Mouse (Mus musculus) midbrain, embryonic 14.5 days (tissue): ENCODE measurements around the gene Dmpk. TPM values are rescaled to one million over a fixed set of nuclear protein-coding genes. Genes with fewer than 3 reads are reported as not detected.
A peak's percentile ranks its signal among the peaks of the same experiment; 100 is the strongest.

Source experiments
- ATAC-seq: fragments of 200-750 bp; cut with Nextera tagmentation; 2 replicates; pipeline ENCODE4 v1.8.0; 2017; ENCODE audit warnings: moderate number of reproducible peaks, moderate library complexity; ENCODE audit not compliant: low FRiP score, low TSS enrichment
- DNase-seq: peaks from one replicate; pipeline ENCODE4 v3.0.0-alpha.2; 2015
- H3K27ac ChIP-seq: fragments of 300-500 bp; sonication (generic); replicated peaks from 2 replicates; pipeline ENCODE4 v1.5.1; 2014; ENCODE audit warnings: mild to moderate bottlenecking, low read depth, low read length, moderate library complexity
- H3K27me3 ChIP-seq: fragments of 300-500 bp; sonication (generic); 2 replicates; pipeline ENCODE4 v1.6.1; 2014; ENCODE audit warnings: low read length, control low read depth, mixed read lengths; ENCODE audit not compliant: control insufficient read depth, insufficient read depth
- H3K36me3 ChIP-seq: fragments of 300-500 bp; sonication (generic); 2 replicates; pipeline ENCODE4 v1.6.1; 2014; ENCODE audit warnings: low read length, control low read depth; ENCODE audit not compliant: control insufficient read depth, insufficient read depth
- H3K4me1 ChIP-seq: fragments of 300-500 bp; sonication (generic); 2 replicates; pipeline ENCODE4 v1.6.1; 2014; ENCODE audit warnings: mild to moderate bottlenecking, antibody characterized with exemption, low read length, control low read depth; ENCODE audit not compliant: control insufficient read depth, insufficient read depth
- H3K4me2 ChIP-seq: fragments of 300-500 bp; sonication (generic); 2 replicates; pipeline ENCODE4 v1.6.1; 2014; ENCODE audit warnings: mild to moderate bottlenecking, low read length, moderate library complexity
- H3K4me3 ChIP-seq: fragments of 300-500 bp; sonication (generic); replicated peaks from 2 replicates; pipeline ENCODE4 v1.5.1; 2014; ENCODE audit warnings: low read depth, low read length
- H3K9ac ChIP-seq: fragments of 300-500 bp; sonication (generic); replicated peaks from 2 replicates; pipeline ENCODE4 v1.6.1; 2014; ENCODE audit warnings: mild to moderate bottlenecking, low read length, moderate library complexity
- H3K9me3 ChIP-seq: fragments of 300-500 bp; sonication (generic); 2 replicates; pipeline ENCODE4 v1.6.1; 2016; ENCODE audit warnings: low read length, control low read depth, mixed read lengths; ENCODE audit not compliant: control insufficient read depth
- WGBS: fragments of 180-500 bp; shearing (Covaris S2); extraction: QIAGEN DNeasy Blood & Tissue Kit; methylation state at CpG from one replicate; pipeline ENCODE4 v1.1.7; 2014; 5-methylcytosine and 5-hydroxymethylcytosine counted together
- polyA plus RNA-seq: library from polyadenylated mRNA; unstranded; fragments of >200 nt; fragmentation: Nextera tagmentation; extraction: Ambion mirVana; gene quantifications from 2 replicates; pipeline ENCODE4 v1.2.1, GENCODE M21; 2014

Dmpk gene
- polyA plus RNA-seq, 1 experiment from 2014 or later = 9.8 TPM

DNA sequence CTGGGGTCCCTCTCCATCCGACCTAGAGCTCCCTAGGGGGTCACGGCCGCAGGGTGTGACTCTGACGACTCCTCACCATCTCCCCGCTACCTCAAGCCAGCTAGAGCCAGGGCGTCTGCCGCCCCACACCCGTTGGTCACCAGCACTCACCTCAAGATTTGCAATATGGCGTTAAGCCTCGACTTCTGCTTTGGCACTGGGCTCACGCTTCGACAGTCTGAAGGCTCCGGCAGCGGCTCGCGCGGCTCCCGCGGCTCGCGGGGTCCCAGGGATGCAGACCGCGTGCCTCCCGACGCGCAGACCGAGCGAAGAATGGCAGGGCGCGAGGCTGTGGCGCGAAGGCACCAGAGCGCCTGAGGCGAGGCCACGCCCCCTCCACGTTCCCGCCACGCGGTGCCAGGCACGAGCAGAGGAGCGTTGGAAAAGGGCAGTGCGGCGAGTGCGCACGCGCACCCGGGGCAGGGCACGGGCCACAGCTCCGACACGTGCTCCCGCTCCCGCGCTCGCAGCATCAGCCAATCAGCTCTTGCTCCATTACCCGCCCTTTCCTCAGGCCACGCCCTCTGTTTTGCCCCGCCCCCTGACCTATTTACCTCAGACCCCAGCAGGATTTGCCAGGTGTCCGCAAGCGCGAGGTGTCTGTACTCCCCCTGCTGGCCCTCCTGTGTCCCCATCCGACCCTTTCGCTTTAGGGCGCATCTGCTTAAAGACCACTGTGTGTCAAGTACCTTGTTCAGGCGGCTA, 34.6 kb downstream of the Dmpk start, which contains the start of gene Gm4969:
Gm4969 (minus strand) TSS at position 341 of the 744 bp plus-strand sequence.
- no peak within 1 kb of the TSS for H3K9ac ChIP-seq
- 23% methylated on average over 61 of the region's 64 CpGs for WGBS
- no peaks in the 10 kb centered on the region for H3K36me3 ChIP-seq
- H3K4me2 ChIP-seq = peak within 1 kb of the TSS; percentile 49
- DNase-seq (peak; percentile 84), ATAC-seq (peak; percentile 48)
- no peaks in the 10 kb centered on the region for H3K27me3 ChIP-seq
- no peaks in the 10 kb centered on the region for H3K9me3 ChIP-seq
- H3K27ac ChIP-seq = no peak within 1 kb of the TSS
- H3K4me1 ChIP-seq = peaks cover 6% of the 10 kb centered on the region
- peak within 1 kb of the TSS; percentile 30 for H3K4me3 ChIP-seq

DNA sequence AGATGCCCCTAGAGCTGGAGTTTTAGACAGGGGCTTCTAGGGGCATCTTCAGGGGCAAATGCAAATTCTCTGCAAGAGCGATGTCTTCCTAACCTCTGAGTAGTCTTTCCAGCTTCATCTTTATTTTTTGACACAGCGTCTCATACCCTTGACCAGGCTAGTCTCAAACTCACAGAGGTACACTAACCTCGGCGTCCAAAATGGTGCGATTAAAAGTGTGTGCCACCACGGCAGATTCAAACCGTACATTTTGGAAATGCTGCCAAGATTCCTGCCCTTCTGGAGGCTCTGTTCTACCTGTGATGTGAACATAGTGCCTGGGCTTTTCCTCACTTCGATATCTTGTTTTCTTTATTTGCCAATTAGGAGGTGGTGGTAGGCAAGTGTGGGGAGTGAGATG, 35.4 kb downstream of the Dmpk start:
- Histone ChIP-seq H3K4me2 (no peak overlapping the region), H3K36me3 (no peaks in the 10 kb centered on the region), H3K4me1 (peaks cover 6% of the 10 kb centered on the region), H3K9ac (no peak overlapping the region), H3K27me3 (no peaks in the 10 kb centered on the region), H3K9me3 (no peaks in the 10 kb centered on the region), H3K27ac (no peak overlapping the region), H3K4me3 (no peak overlapping the region)
- 91% methylated on average over 8 of the region's 8 CpGs for WGBS
- peak; percentile 9; the same call in 1 of the 2 replicates for ATAC-seq
- no peak for DNase-seq

DNA sequence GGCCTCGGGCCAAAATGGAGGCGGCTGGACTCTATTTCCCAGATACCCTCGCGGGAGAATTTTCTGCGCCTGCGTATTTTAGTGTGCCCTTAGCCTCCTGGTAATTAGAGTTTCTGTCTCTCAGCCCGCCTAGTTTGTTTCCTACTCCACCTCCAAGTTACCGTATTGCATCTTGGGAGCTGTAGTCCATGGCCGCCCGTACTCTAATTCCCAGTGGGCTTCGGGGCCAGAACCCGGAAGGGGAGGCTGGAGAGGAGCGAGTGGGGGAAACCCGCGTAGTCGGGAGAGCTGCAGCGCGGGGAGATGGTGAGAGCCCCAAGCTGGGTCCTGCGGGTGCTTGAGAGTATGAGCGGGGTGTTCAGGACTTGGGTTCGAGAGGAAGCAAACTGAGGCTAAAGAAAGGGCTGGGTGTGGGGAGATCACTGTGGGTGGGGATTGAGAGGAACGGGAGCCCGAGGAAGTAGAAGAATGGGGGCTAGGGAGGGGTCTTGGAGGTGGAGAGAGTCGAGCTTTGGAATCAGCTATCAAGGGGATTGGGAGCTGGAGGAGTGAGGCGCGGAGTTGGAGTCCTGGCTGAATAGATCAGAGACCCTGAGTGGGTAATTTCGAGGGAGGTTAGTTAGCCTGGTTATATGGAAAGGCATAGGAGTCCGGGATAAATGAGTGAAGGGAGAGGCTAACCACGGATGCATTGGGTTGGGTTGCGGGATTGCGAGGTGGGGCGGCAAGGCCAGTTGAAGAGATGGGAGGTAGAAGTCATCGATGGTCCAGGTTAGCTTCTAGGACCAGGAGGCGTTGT, 36.2 kb downstream of the Dmpk start, which contains the start of gene Fbxo46:
Fbxo46 (plus strand) TSS at position 229 of the 799 bp plus-strand sequence.
- 3% methylated on average over 34 of the region's 34 CpGs for WGBS
- Histone ChIP-seq H3K9me3 (no peaks in the 10 kb centered on the region), H3K4me2 (peak within 1 kb of the TSS; percentile 85), H3K36me3 (no peaks in the 10 kb centered on the region), H3K4me3 (peak within 1 kb of the TSS; percentile 60), H3K9ac (peak within 1 kb of the TSS; percentile 73), H3K4me1 (peaks cover 6% of the 10 kb centered on the region), H3K27ac (peak within 1 kb of the TSS; percentile 53; the same call in 1 of the 2 replicates), H3K27me3 (no peaks in the 10 kb centered on the region)
- DNase-seq = peak; percentile 98
- peak; percentile 94 for ATAC-seq

DNA sequence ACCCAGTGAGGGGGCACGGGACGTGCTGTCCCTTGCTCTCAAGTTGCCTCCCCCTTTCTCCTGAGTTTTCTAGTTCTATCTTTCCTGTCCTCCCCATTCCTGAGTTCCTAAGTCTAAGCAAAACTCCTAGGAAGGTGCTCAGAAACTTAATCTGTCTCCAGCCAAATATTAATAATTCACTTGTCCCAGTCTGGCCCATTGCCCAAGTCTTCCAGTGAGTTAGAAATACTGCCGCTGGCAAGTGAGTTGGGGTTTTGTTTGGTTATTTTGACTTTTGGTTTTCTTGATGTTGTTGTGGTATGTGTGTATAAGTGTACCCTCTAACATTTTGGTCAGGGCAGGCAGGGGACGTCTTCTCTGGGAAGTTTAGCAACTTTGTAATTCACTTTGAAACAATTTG, 38.0 kb downstream of the Dmpk start:
- H3K4me3 ChIP-seq = no peak overlapping the region
- peaks cover 6% of the 10 kb centered on the region for H3K4me1 ChIP-seq
- no peak for DNase-seq
- no peak overlapping the region for H3K9ac ChIP-seq
- no peaks in the 10 kb centered on the region for H3K9me3 ChIP-seq
- H3K27ac ChIP-seq = no peak overlapping the region
- ATAC-seq = no peak
- peaks cover 4% of the 10 kb centered on the region; the same call in 1 of the 2 replicates for H3K36me3 ChIP-seq
- H3K4me2 ChIP-seq = no peak overlapping the region
- H3K27me3 ChIP-seq = no peaks in the 10 kb centered on the region
- 93% methylated on average over 4 of the region's 4 CpGs for WGBS

DNA sequence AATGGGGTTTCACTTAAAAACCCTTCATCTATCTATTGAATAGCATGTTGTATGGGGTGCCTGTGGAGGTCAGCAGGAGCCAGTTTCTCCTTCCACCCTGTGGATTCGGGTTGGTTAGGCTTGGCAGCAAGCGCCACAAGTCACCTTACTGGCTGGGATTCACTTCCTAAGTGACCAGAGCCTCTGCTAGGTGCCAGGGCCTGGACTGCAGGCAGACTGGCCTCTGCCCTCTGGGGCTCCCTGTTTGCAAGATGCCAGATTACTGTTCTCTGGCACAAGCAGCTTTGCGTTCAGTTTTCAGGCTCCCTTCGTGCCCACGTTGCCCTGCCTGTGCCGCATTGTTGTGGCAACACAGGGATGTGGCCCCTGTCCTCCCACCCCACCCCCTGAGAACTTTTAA, 41.1 kb downstream of the Dmpk start:
- no peaks in the 10 kb centered on the region for H3K9me3 ChIP-seq
- H3K36me3 ChIP-seq = peaks cover 5% of the 10 kb centered on the region; the same call in 1 of the 2 replicates
- 91% methylated on average over 6 of the region's 6 CpGs for WGBS
- H3K4me2 ChIP-seq = no peak overlapping the region
- no peak for DNase-seq
- H3K27me3 ChIP-seq = no peaks in the 10 kb centered on the region
- peaks cover 6% of the 10 kb centered on the region for H3K4me1 ChIP-seq
- no peak overlapping the region for H3K4me3 ChIP-seq
- H3K9ac ChIP-seq = no peak overlapping the region
- no peak for ATAC-seq
- no peak overlapping the region for H3K27ac ChIP-seq

DNA sequence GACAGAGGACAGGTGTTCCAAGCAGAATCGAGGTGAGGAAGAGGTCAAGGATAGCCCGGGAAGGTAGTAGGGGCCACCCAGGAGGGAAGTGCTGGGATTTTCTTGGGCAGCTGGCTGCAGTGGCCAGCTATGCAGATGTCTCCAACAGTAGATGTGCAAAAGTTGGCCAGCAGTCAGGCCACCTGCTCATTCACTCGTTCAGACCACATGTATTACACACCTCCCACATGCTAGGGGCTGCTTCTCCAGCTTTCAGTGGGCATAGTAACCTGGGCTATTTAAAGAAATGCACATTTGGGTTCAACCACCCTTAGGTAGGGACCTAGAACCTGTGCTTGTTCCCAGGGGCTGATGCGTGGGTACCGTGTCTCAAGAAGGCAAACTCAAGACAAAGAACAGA, 44.1 kb downstream of the Dmpk start:
- H3K4me2 ChIP-seq = no peak overlapping the region
- H3K36me3 ChIP-seq = peaks cover 5% of the 10 kb centered on the region; the same call in 1 of the 2 replicates
- no peak for DNase-seq
- no peak for ATAC-seq
- peaks cover 9% of the 10 kb centered on the region; the same call in 1 of the 2 replicates for H3K4me1 ChIP-seq
- WGBS = 98% methylated on average over 5 of the region's 5 CpGs
- no peak overlapping the region for H3K4me3 ChIP-seq
- no peaks in the 10 kb centered on the region for H3K9me3 ChIP-seq
- H3K27me3 ChIP-seq = no peaks in the 10 kb centered on the region
- no peak overlapping the region for H3K27ac ChIP-seq
- no peak overlapping the region for H3K9ac ChIP-seq

DNA sequence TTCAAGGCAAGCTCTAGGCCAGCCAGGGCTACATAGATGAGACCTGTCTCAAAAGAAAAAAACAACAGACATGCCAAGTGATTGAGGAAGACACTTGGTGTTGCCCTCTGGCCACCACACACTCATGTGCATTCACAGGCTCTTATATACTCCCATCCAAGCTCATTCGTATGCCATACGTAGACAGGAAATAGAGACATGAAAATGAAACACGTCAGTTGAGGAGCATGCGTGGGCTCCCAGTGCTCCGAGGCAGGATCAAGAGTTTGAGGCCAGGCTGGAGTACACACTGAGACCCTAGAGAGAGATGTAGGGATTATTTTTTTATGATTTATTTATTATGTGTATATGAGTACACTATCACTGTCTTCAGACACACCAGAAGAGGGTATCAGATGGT, 45.7 kb downstream of the Dmpk start:
- Histone ChIP-seq H3K27ac (no peak overlapping the region), H3K4me1 (peaks cover 9% of the 10 kb centered on the region; the same call in 1 of the 2 replicates), H3K4me3 (no peak overlapping the region), H3K9ac (no peak overlapping the region), H3K9me3 (no peaks in the 10 kb centered on the region), H3K36me3 (peaks cover 5% of the 10 kb centered on the region; the same call in 1 of the 2 replicates), H3K27me3 (no peaks in the 10 kb centered on the region), H3K4me2 (no peak overlapping the region)
- no peak for DNase-seq
- WGBS = 95% methylated on average over 5 of the region's 5 CpGs
- ATAC-seq = no peak

DNA sequence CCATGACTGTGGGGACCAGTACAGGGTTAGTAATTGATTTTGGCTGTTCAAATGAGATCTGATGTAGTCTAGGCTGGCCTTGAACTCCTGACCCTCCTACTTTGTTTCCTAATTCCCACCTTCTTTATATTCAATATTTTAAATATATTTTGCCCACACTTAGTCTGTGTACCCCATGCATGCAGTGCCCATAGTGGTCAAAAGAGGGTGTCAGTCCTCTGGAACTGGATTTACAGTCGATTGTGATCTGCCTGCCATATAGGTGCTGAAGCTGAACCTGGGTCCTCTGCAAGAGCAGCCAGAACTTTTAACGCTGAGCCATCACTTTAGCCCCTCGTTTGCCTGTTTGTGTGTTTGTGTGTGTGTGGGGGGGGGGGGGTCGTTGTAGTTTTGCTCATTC, 47.0 kb downstream of the Dmpk start:
- H3K4me2 ChIP-seq = peak overlapping the region; percentile 68
- DNase-seq (peak; percentile 29), ATAC-seq (no peak)
- H3K9me3 ChIP-seq = no peaks in the 10 kb centered on the region
- peaks cover 11% of the 10 kb centered on the region for H3K36me3 ChIP-seq
- H3K4me3 ChIP-seq = peak overlapping the region; percentile 47
- no peaks in the 10 kb centered on the region for H3K27me3 ChIP-seq
- peaks cover 9% of the 10 kb centered on the region; the same call in 1 of the 2 replicates for H3K4me1 ChIP-seq
- peak overlapping the region; percentile 48; the same call in 1 of the 2 replicates for H3K9ac ChIP-seq
- H3K27ac ChIP-seq = peak overlapping the region; percentile 89
- WGBS = 42% methylated on average over 4 of the region's 4 CpGs
